In the genomic region with DNA sequence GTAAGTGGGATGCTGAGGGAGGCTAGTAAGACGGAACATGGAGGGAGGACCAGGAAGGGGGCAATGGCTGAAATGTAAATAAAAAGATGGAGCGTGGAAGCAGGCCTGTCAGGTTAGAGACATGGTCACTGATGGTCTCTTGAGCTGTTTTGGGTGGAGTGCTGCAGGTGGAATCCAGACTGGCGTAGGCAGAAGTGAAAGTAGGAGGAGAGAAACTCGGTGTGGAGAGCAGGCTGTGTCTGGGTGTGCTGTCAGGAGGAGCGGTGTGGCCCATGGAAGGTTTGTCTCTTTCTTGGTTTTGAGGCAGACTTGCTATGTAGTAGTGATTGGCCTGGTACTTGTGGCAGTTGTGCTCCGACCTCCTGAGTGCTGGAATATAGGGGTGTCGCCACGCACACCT, we compare ENCODE assay signal across 18 mouse cellular contexts.
"Had no signal": no experiment of that assay in that cellular context is flagged by ENCODE, and none has a peak within 500 bp of the region (broad histone marks: within the 10 kb centered on the region; RNA-seq: fewer than 3 reads in every experiment).

No protein-coding gene starts in this region.

- ATAC-seq: intestine, embryonic 15.5 days; liver, postnatal 0 days had no signal

- H3K4me1 ChIP-seq: stomach, embryonic 15.5 days had no signal

- H3K4me2 ChIP-seq: intestine, embryonic 15.5 days; kidney, embryonic 15.5 days; liver, embryonic 13.5 days; lung, embryonic 15.5 days; neural tube, embryonic 15.5 days; stomach, embryonic 15.5 days had no signal

- H3K9me3 ChIP-seq: intestine, embryonic 15.5 days; liver, embryonic 13.5 days; lung, embryonic 15.5 days; midbrain, embryonic 10.5 days; neural tube, embryonic 15.5 days; stomach, embryonic 15.5 days had no signal

- H3K27ac ChIP-seq: intestine, embryonic 15.5 days; kidney, embryonic 15.5 days; liver, embryonic 13.5 days; lung, embryonic 15.5 days; macrophage; midbrain, embryonic 10.5 days; neural tube, embryonic 15.5 days; stomach, embryonic 15.5 days had no signal

- H3K36me3 ChIP-seq: intestine, embryonic 15.5 days; neural tube, embryonic 15.5 days; stomach, embryonic 15.5 days had no signal

- DNase-seq: kidney, adult 18-20 months; layer of hippocampus, adult 9-11 months; liver; liver, embryonic 13.5 days; liver, postnatal 0 days; lung, postnatal 14 days; midbrain, embryonic 14.5 days; right cerebral cortex, postnatal 4 days; spleen, adult 18-20 months; thymus, postnatal 4 days had no signal

- H3K9ac ChIP-seq: intestine, embryonic 15.5 days; kidney, embryonic 15.5 days; liver, embryonic 13.5 days; liver, postnatal 0 days; lung, embryonic 15.5 days; neural tube, embryonic 15.5 days; stomach, embryonic 15.5 days had no signal

- H3K4me3 ChIP-seq: intestine, embryonic 15.5 days; kidney, embryonic 15.5 days; liver, embryonic 13.5 days; lung, embryonic 15.5 days; midbrain, embryonic 10.5 days; myocyte; neural tube, embryonic 15.5 days; stomach, embryonic 15.5 days had no signal

- H3K27me3 ChIP-seq: intestine, embryonic 15.5 days; kidney, embryonic 15.5 days; liver, embryonic 13.5 days; lung, embryonic 15.5 days; neural tube, embryonic 15.5 days; stomach, embryonic 15.5 days had no signal
